Mouse (Mus musculus) embryo, embryonic 10.5 days (tissue): ENCODE results near the gene Dmwd.
"Not testable (repeated sequence)": the region's sequence is repeated elsewhere in the genome, so short reads cannot be mapped to it uniquely, and the experiment has no call there.

ENCODE experiments used
- DNase-seq: peaks from one replicate; pipeline ENCODE4 v3.0.0-alpha.2; 2015; ENCODE audit warnings: low spot score

The Dmwd gene

GRCm38 (mm10) chr7:19071024-19071423, 5.0 kb upstream of the Dmwd start:
- not testable (repeated sequence) for DNase-seq

GRCm38 (mm10) chr7:19073504-19073903, 2.5 kb upstream of the Dmwd start:
- no peak for DNase-seq

GRCm38 (mm10) chr7:19074494-19074893, 1.5 kb upstream of the Dmwd start:
- DNase-seq, result no peak

GRCm38 (mm10) chr7:19075231-19075630, 796 bp upstream of the Dmwd start:
- no peak for DNase-seq

- no peak for DNase-seq
Measured at GRCm38 (mm10) chr7:19076586-19076991, 562 bp downstream of the Dmwd start.

GRCm38 (mm10) chr7:19077761-19078160, 1.7 kb downstream of the Dmwd start:
- no peak for DNase-seq

- no peak for DNase-seq
Measured at GRCm38 (mm10) chr7:19078732-19079131, 2.7 kb downstream of the Dmwd start.

GRCm38 (mm10) chr7:19080451-19080950, 4.5 kb downstream of the Dmwd start:
- no peak for DNase-seq

GRCm38 (mm10) chr7:19082171-19082570, 6.1 kb downstream of the Dmwd start:
- no peak for DNase-seq

- no peak for DNase-seq
Measured at GRCm38 (mm10) chr7:19083096-19083495, 7.1 kb downstream of the Dmwd start.

- DNase-seq, result no peak
Measured at GRCm38 (mm10) chr7:19083701-19084100, 7.7 kb downstream of the Dmwd start, which contains the start of gene Dmpk. Gene Dmpk, plus strand, starts transcription at chr7:19083849.

- no peak for DNase-seq
Measured at GRCm38 (mm10) chr7:19084277-19084771, 8.3 kb downstream of the Dmwd start.

GRCm38 (mm10) chr7:19084921-19085473, 9.0 kb downstream of the Dmwd start:
- DNase-seq, result no peak

- DNase-seq, result no peak
Measured at GRCm38 (mm10) chr7:19085495-19085894, 9.5 kb downstream of the Dmwd start.

- DNase-seq, result peak; percentile 76
Measured at GRCm38 (mm10) chr7:19086042-19086441, 10.0 kb downstream of the Dmwd start.

- no peak for DNase-seq
Measured at GRCm38 (mm10) chr7:19086760-19087159, 10.7 kb downstream of the Dmwd start.

- peak; percentile 75 for DNase-seq
Measured at GRCm38 (mm10) chr7:19088813-19089212, 12.8 kb downstream of the Dmwd start.

GRCm38 (mm10) chr7:19091913-19092312, 15.9 kb downstream of the Dmwd start:
- no peak for DNase-seq

- DNase-seq, result peak; percentile 85
Measured at GRCm38 (mm10) chr7:19092381-19093173, 16.6 kb downstream of the Dmwd start.

- peak; percentile 85 for DNase-seq
Measured at GRCm38 (mm10) chr7:19093174-19093521, 17.1 kb downstream of the Dmwd start.

GRCm38 (mm10) chr7:19093537-19094385, 17.7 kb downstream of the Dmwd start:
- DNase-seq, result peak; percentile 99

GRCm38 (mm10) chr7:19094471-19094825, 18.4 kb downstream of the Dmwd start, which contains the start of gene Six5:
Gene Six5, plus strand, starts transcription at chr7:19094594.
- no peak for DNase-seq
